Mouse (Mus musculus) MN1 (cell line): Measurements from ENCODE around the gene Endou.
A peak's percentile ranks its signal among the peaks of the same experiment; 100 is the strongest.

Source experiments
- DNase-seq: peaks from one replicate; pipeline ENCODE4 v3.0.0-alpha.2; 2016; ENCODE audit warnings: low spot score

Endou gene

DNA sequence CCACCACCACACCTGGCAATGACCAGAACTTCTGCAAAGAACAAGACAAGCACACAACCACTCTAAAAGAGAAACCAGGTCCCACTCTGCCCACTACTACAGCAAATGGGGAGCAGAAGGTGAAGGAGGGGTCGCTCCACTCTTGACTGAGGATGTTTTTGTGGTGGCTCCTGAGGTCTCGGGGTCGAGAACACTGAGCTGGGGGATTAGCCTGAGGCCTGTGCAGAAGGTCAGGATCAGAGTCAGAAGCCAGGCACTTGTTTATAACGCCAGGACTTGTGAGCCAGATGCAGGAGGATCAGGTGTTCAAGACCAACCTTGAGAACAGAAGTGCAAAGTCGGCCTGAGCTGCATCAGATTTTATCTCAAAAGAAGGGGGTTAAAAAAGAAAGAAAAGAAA lies 3.6 kb downstream of the Endou start:
- DNase-seq, result no peak

DNA sequence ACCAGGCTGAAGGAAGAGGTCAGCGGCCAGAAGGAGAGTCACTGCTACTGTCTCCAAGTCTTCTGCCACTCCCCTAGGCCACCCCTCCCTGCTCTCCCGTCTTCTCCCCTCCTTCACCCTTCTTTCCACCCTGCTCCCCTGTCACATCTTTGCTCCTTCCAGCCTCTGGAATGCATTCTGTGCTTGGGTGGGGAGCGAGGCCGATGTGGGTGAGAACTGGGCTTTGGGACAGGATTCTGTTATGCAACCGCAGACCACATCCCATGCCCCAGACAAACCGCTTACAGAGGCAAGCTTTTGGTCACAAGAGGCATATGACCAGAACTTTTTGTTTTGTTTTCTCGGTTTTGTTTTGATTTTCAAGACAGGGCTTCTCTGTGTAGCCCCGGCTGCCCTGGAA lies 4.1 kb downstream of the Endou start:
- no peak for DNase-seq

DNA sequence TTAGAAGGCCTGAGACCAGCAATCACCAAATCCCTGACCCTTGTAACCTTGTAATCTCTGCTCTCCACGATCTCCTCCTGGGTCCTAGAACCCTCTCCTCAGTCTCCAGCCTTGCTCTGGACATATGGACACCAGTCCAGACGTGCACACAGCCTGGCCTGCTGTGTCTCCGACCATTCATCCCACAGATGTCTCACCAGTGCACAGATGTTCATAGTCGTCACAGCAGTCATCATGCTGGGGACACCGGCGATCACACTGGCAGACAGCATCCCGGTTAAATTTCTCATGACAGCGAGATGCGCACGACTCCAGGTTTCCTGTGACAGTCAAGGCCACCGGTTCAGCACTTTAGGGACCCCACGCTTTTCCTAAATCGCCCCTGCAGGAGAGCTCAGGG lies 4.8 kb downstream of the Endou start:
- no peak for DNase-seq

DNA sequence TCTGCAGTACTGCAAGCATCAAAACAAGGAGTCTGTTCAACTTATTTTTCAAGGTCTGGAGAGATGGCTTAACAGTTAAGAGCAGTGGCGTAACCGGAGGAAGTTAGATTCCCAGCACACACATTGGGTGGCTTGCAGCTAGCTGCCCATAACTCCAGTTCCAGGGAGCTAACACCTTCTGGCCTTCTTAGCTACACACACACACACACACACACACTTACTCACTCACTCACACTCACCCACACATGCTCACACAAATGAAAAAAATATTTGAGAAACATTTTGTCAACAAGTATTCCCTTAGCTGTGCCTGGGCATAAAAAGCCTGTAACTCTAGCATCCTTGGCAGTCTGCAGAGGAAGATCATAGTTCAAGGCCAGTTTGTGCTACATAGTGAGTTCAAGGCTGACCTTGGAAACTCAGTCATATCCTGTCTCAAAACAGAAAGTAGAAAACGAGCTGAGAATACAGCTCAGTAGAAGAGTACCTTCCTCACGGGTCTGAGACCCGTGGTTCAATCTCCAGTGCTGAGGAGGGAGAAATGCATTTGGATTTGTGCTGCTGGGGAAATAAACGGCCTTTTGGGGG lies 5.8 kb downstream of the Endou start:
- no peak for DNase-seq

DNA sequence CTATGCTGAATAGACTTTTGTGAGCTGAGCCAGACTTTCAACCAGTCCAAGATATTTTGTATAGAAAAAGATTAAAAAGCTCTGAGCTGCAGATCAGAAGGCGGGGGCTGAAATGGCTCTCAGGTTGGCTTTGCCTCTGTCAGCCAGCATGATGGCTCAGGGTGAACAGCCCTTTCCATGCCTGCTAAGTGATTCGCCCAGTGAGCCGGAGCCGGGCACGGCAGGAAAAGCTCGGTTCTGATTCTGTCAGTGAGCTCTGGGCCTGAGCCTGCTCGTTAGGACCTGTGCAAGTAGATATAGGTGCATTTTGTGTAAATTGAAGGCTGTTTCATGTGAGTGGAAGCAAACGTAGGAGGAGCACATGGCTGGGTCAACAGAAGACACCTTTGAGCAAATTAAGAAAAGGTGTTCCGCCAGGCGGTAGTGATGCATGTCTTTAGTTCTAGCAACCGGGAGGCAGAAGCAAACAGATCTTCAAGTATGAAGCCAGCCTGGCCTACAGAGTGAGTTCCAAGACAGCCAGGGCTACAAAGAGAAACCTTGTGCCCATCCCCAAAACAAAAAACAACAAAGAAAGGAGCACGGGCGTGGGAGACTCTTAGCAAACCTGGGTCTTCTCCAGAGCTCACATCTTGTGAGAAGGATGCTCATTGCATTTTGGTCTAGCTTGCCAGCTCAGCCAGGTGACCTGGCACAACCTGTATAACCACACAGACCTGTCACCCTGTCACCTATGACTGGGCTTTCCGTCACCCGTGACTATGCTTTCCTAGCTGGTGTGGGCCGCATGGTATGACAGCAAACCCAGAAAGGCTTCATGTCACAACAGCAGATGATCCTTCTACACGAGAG lies 6.6 kb downstream of the Endou start:
- DNase-seq, result no peak

DNA sequence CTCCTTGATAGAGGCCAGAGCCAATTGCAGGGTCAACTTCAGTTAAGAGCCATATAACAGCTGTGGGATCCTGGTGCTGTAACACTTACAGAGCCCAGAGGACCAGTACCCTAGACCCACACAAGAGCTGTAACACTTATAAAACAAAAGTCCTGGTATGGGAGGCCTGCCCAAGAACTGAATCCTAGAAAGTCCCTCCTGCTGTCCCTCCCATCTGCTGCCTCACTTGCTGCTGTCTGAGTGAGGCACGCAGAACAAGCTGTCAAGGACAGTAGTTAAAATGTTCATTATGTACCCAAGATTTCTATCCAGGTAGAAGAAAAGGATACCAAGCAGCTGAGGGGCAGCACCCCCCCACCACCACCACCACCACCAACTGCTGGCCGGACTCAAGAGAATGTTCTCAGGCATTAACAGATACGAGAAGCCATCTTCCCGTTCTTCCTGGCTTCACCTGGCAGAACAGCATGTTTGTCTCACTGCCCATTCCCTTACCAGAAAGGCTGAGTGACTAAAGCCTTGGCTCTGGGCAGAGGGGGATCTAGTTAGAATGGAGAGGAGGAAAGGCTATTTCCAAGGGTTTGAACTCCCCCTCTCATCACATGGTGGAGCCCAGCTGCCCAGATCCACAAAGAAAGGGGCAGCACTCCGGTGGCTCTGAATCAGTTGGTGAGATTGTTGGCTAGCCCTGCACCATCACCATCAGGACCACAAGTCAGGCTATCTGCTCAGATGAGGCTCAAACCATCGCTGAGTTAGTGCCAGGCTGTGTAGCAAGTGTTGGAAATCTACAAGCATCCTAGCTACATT lies 7.4 kb downstream of the Endou start:
- no peak for DNase-seq

DNA sequence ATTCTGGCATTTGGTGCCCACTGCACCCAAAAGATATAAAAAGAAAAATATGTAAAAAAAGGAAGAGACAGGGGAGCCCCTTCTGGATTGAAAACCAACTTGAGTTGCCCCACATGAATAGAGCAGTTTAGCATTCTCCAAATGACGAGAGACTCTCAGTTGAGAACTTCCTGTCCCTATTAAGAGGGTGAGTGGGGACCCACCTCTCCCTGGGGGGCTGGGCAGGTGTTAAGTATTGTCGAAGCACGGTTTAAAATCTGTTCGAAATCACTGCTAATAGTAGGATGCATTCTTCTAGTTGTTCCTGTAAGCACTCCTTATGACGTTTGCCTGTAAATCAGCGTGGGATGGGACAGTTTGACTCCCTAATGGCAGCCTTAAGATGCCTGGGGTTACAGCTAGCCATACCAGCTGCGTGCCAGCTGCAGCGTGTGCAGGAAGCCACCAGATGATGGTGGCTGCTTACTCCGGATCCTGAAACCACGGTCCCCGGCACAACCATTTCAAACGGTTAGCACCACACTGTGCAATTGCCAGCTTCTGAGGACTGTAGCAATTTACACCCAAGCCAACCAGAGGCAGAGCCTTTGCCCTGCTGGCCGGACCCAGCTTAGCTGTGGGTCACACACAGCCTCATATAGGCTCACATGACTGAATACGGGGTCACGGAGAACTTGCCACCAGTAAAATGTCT lies 10.0 kb downstream of the Endou start:
- no peak for DNase-seq

DNA sequence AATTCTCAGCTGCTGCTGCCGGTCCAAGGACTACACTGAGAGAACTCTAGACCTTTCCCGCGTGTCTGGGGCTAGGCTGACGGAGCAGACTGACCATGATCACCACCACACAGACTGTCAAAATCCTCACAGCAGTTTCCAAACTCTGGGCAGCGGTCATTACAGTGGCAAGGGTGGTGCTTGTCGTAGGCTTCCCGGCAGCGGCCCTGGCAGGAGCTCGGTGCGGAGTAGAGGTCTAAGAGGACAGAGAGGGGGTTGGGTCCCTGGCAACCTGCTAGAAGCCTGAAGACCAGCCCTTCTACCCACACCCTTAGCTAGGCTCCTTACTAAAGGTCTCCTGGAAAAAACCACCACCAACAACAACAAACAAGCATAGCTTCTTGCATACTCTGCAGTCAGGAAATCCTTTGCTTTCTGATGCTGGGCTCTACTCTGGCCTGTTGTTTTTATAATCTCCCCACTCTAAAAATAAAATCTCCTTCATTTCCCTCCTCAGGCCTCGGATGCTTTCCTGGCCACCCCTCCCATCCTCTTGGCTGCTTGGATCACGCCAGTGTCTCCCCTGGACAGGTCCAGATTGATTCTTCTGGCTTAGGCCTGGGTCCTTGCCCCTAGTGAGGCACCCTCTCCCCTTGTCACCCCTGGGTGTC lies 11.0 kb downstream of the Endou start:
- DNase-seq, result no peak

DNA sequence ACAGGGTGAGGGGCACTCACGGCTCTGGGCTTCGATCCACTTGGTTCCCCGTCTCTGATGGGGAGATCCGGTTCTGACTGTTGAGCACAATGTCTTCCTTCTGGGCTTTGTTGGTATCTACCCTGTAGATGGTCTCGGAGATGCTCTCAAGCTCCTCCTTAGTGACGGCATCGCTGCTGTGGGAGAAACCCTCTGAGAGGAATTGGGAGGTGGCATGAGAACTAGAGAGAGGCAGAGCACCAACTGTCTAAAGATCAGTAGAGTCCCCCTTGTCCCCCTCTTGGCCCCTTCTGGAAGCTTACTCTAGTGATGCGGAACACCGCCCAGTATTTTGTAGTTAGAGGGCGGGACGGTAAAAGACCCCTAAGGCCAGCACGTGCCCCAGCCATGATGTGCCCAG lies 11.6 kb downstream of the Endou start:
- no peak for DNase-seq

DNA sequence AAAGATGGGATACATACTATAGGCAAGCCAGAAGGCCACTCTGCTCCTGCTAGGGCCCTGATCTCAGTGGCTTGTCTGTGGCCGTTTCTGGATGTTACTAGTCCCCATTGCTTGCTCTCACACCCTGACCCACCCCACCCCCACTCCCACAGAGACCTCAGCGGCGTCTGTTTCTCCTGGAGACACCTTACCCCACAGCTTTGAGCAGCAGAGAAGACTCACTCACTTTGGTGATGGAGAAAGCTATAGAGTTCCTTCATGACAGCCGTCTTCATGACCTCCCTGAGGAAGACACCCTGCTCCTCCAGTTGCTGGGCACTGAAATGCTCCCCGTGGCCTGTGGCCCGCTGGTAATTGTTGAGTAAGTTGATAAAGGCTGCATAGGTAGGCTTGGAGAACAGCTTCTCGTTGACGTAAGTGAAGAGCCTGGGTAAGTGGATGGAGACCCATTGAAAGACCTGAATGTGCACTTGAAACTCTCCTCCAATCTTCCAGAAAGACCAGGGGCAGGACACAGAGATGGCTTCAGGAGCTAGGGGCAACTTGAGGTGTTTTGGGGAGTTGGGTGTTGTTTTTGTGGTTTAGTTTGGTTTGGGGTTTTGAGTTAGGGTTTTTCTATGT lies 12.5 kb downstream of the Endou start:
- no peak for DNase-seq

DNA sequence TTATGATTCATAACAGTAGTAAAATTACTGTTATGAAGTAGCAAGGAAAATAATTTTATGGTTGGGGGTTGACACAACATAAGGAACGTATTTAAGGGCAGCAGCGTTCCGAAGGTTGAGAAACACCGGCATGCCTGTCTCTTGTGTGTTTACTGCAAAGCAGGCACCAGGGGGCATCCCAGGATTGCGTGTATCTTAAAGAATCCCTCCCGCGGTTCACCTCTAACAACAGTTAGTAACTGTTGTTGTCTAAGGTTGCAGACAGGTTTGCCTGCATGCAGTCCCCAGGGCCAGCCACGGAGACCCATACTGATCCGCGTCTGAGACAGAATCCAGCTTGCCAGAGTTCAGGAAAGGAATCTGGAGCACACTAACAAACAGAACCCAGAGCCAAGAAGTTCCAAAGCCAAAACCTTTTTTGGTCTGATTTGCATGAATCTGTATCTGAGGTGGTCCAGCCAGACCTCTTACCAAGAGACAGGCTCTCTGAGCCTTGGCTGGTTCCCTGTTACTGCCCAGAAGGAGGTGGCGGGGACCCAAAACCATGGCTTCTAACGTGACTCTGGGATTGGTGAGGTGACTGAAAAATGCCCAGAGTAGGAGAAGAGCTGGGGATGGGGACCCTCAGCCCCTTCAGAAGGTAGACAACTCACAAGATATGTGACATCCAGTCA lies 13.1 kb downstream of the Endou start:
- DNase-seq, result peak; percentile 66

DNA sequence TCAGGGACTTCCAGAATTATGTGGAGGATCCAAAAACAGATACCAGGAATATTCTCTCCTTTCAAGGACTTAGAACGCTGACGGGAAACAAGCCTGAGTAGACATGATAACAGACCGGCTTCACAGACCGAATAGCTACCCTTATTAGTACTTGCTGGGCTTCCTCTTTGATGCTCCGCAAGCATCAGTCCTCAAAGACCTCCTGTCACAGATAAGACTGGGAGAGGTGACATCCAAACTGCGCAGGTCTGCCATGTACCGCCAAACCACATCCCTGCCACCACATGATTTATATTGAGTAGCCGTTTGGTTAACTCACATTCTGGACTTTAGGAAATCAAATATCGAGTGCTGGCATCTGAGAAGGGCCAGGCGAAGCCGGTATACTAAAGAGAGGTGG lies 14.4 kb downstream of the Endou start:
- DNase-seq, result no peak

DNA sequence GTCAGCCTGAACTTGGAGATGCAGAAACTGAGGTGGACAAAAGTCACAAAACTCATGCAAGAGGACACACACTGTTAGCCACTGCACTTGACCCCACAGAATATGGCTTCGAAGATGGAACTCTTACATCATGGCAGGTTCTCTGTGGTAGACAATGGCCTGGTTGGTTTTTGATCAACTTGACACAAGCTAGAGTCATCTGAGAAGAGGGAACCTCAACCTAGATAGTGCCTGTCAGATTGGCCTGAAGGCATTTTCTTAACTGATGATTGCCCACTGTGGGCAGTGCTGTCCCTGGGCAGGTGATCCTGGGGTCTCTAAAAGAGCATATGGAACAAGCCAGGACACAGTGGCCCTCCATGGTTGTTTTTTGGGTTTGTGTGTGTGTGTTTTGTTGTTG lies 15.4 kb downstream of the Endou start:
- no peak for DNase-seq

DNA sequence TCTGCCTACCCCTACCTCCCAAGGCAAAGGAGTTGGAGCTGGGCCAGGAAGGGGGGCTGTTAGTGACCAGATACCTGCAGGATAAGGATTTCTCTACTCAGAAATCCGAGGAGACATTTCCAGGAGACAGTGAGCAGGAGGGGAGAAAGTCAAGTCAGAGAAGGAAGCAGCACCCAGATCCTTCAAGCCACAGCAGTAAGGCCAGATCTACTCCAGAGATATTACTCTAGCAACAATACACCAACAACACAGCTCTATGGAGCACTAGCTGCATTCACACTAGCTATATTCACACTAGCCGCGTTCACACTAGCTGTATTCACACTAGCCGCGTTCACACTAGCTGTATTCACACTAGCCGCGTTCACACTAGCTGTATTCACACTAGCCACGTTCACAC lies 16.1 kb downstream of the Endou start:
- no peak for DNase-seq

DNA sequence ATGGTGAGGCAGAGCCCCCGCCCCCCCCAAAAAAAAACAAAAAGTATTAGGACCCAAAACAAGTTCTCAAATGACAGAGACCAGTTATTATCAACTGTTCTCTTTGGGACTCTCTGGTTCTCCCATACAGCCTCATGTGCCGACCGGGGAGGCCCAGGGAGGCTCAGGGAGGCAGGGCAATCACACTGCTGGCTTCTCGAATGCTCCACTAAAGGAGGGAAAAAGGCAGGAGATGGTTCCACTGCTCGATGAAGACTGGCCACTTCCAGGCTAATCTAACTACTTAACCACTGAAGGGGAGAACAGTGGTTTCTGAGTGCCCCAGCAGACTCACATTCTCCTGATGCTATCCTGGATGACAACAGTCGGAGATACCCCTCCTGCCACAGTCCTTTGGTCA lies 18.6 kb downstream of the Endou start:
- no peak for DNase-seq

DNA sequence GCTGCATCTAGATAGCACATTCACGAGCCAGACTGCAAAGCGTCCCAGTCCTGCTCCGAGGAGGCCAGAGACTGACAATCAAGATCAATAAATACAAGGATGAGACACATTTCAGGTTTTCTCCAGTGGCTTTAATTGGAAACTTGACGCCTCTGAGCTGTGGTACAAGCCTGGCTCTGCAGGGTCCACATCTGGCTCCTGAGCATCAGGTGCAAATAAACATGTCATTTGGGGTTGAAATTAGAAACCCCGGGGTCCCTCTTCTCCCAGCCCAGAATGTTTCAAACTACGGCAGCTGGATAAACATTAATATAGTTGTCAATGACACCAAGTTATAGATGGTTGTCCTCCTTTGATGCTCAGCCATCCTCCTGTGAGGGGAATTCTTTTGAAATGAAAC lies 20.2 kb downstream of the Endou start:
- DNase-seq, result no peak

DNA sequence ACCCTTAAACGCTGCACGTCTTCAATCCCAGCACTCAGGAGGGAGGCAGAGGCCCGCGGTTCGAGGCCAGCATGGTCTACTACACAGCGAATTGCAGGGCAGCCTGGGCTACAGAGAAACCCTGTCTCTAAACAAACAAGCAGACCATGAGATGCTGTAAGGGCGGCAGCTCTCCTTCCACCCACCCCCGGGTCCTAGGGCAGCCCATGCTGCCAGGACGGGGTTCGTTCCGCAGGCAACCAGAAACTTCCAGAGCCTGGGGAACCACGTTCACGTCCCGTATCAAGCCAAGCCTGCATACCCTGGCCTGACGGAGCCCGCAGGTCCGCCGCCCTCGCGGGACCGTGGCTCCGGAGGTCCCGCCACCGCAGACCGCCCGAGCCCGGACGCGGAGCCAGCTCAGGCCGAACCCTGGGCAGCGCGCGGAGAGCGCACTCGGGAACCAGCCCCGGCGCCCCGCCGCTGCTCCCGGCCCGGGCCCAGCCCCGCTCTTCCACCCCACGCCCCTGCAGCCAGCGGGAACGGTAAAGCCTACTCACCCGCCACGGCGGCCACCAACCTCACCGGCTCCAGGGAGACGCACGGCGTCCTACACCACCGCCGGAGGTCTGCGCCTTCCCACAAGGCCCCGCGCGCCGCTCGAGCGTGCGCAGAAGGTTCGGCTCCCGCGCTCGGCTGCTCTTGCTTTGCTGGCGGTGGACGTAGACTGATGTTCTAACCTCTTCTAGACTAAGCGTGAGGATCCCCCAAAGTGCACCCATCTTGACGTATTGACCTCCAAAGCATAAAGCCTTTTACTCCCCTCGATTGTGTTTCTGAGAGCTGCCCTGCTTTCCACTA lies 25.7 kb downstream of the Endou start, which contains the start of gene Rpap3:
TSS of gene Rpap3 (minus strand) at position 615 of the 840 bp plus-strand sequence.
- DNase-seq, result peak; percentile 87

DNA sequence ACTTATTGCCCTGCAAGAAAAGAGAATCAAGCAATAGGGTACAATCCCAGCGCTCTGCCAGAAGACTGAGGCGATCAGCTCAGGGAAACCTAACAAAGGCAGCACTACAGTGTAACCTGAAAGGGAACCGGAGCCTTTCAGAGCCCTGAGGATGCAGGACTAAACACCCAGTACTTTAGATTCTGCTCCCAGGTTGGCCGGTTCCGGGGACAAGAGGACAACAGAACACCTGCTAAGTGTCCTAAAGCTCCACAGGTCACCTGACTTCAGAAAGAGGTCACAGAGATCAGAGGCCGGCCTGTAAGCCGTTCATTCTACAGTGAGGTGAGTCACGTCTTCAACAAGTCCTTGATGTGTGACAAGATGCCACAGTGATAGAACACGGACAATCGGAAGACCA lies 34.5 kb downstream of the Endou start:
- no peak for DNase-seq

DNA sequence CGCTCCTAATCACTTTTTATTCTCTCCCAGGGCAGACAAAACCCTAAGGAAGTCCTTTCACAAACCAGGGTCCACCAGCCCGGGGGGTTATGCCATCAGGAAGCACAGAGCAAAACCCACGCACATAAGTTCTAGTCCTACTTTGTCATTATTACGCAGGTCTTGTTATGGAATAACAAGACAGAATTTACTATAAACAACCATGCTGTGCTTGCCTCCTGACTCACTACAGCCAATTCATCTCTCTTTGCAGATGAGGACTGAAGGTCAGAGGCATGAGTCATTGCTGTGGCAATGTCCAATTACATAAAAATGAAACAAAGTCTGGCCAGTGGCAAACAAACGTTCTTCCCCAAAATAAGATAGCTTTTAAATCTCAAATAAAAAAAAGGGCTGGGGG lies 37.7 kb downstream of the Endou start:
- DNase-seq, result peak; percentile 47

DNA sequence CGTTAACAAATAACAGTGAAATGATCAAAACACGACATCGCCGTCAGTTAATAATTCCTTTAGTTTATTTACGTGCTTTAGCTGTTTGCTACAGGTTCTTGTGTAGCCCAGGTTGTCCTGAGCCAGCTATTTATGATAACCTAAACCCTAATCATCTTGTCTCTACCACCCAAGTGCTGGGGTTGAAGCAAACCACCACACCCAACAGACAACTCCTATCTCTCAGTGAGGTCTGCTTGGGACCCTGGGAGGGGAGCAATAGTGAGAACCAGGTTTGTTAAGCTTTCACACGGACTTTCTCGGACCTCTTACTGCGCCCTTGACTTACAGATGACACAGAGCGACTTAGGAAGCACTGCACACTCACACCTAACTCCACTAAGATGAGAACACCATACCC lies 47.0 kb downstream of the Endou start:
- no peak for DNase-seq
